Mouse (Mus musculus) ES-E14 (cell line): ENCODE measurements around the gene Serinc5.

Experiments
- CHD2 ChIP-seq: IDR thresholded peaks from 2 replicates; pipeline ENCODE4 v1.6.1; 2014; ENCODE audit warnings: mild to moderate bottlenecking, low read depth, low read length, inconsistent platforms
- HCFC1 ChIP-seq: IDR thresholded peaks from 2 replicates; pipeline ENCODE4 v1.6.1; 2012; ENCODE audit warnings: low read length, inconsistent platforms, borderline replicate concordance; ENCODE audit not compliant: insufficient read depth
- MAFK ChIP-seq: IDR thresholded peaks from 2 replicates; pipeline ENCODE4 v1.6.1; 2014; ENCODE audit warnings: mild to moderate bottlenecking, low read depth, low read length, inconsistent platforms; ENCODE audit not compliant: insufficient read depth
- ZC3H11A ChIP-seq: IDR thresholded peaks from 2 replicates; pipeline ENCODE4 v1.6.1; 2012; ENCODE audit warnings: low read depth, mild to moderate bottlenecking, inconsistent platforms, low read length, borderline replicate concordance
- ZNF384 ChIP-seq: IDR thresholded peaks from 2 replicates; pipeline ENCODE4 v1.6.1; 2012; ENCODE audit warnings: low read depth, low read length, inconsistent platforms

DNA sequence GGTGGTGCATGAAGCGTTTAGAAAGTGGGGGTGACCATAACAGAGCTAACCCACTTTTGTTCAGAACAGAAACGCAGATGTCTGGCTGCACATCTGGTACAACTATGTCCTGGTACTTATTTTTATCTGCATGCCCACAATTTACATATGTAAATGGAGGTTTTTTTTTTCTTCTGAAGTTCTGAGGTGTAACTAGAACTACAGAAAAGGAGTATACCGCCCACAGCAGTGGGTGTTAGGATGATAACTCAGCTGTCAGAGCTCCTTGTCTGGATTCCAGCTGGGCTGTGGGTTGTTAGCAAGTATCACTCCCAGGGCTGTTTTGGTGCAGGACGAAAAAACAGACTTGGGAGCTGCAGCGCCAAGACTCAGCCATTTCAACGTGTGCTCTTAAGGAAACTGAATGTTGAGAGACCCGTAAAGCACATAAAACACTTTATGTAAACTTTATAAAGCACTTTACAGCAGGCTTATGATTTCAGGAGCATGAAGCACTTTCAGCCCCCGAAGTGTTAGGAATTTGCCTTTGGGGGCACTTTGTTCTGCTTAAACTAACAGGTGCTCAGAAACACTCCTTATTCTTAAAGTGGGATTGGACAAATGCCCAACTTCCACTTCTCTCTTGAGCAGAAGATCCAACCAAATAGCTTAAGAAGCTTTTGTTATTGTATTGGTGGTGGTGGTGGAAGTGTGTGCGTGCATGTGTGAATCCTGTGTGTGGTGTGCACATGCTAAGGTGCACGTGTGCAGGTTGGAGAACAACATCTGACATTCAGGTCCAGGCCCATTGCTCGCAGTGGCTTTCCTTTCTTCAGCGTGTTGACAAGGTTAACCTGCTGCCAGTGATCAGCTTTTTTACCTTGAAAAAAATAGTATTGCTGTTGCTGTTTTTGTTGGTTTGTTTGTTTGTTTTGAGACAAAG is 28.5 kb downstream of the Serinc5 start:
- no peak for TF ChIP-seq ZNF384
- TF ChIP-seq CHD2, result no peak
- no peak for TF ChIP-seq ZC3H11A
- TF ChIP-seq MAFK, result no peak
- no peak for TF ChIP-seq HCFC1
